Mouse (Mus musculus): Measurements from ENCODE around the gene Casp14.
"Not testable (repeated sequence)": the region's sequence is repeated elsewhere in the genome, so short reads cannot be mapped to it uniquely, and the experiment has no call there.

Gene Casp14

GRCm38 (mm10) chr10:78670121-78670520 lies 48.0 kb downstream of the Casp14 start:
- not testable (repeated sequence) for DNase-seq (ENCODE audit: low read depth, low spot score)

DNA sequence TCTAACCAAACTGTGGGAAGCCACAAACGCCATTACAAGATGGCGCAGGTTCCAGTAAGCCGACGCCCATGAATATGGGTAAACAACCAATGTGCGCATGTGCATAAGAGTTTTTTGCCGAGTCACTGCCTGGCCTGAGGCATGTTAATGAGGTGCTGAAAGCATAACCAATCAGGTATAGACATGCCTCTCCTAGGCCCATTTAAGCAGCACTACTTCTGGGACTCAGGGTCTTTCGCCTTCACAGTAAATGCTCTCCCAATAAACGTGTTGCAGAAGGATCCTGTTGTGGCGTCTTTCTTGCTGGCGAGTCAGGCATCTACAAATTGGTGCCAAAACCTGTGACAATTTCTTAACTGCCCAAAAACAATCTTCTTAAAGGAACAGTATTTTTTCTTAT lies 51.4 kb downstream of the Casp14 start:
- not testable (repeated sequence) for DNase-seq (ENCODE audit: low read depth, low spot score)

GRCm38 (mm10) chr10:78664546-78664945 lies 53.5 kb downstream of the Casp14 start:
- DNase-seq (ENCODE audit: low read depth, low spot score), result no peak
